Mouse (Mus musculus): ENCODE measurements around the gene Scube1. TPM values are rescaled to one million over a fixed set of nuclear protein-coding genes. Genes with fewer than 3 reads are reported as not detected.

The Scube1 gene
- total RNA-seq (2014; rRNA removed): 28.1 and 33.5 TPM in 2 replicates
- polyA plus RNA-seq (2015; fragmentation: Nextera tagmentation; extraction: Ambion mirVana): 9.7 and 12.0 TPM in 2 replicates

DNA sequence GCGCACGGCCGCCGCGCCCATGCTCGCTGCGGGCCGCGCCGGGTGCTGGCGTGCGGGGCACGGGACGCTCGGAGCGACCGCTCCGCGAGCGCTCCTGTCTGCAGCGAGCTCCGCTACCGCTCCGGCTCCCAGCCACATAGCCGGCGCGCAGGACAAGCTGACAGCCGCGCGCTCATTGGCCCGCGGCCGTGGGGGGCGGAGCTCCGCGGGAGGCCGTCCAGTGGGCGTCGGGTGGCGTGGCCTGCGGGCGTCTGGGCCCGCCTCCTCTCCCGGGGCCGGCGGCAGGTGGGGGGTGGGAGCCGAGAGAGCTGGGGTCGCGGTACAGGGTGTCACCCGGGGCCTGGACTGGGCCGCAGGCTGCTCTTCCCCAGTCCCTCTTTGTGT is at the start of gene Scube1:
Gene Scube1 (minus strand): TSS at position 136 of the 384 bp plus-strand sequence.
- Histone ChIP-seq H3K4me2 (ENCODE audit: low read depth) (peak within 1 kb of the TSS; percentile 79), H3K27ac (ENCODE audit: low read depth, low read length) (peak within 1 kb of the TSS; percentile 50; the same call in 1 of the 2 replicates), H3K9me3 (ENCODE audit: low read length) (no peaks in the 10 kb centered on the region), H3K4me1 (ENCODE audit: insufficient read depth) (peaks cover 3% of the 10 kb centered on the region; the same call in 1 of the 2 replicates), H3K9ac (peak within 1 kb of the TSS; percentile 62), H3K36me3 (ENCODE audit: insufficient read depth) (peaks cover 7% of the 10 kb centered on the region; the same call in 1 of the 2 replicates), H3K4me3 (ENCODE audit: low read depth, low read length) (peak within 1 kb of the TSS; percentile 62), H3K27me3 (ENCODE audit: insufficient read depth, low read length) (0 out of 2 replicates have a peak, but pooled peaks cover 4% of the 10 kb centered on the region)
- no peak for TF ChIP-seq CTCF (IDR thresholded peaks at IDR 0.05; ENCODE audit: low read depth)
- ATAC-seq (peak; percentile 96), DNase-seq (peak; percentile 94)
- WGBS: 3% methylated on average over 40 of the region's 51 CpGs

DNA sequence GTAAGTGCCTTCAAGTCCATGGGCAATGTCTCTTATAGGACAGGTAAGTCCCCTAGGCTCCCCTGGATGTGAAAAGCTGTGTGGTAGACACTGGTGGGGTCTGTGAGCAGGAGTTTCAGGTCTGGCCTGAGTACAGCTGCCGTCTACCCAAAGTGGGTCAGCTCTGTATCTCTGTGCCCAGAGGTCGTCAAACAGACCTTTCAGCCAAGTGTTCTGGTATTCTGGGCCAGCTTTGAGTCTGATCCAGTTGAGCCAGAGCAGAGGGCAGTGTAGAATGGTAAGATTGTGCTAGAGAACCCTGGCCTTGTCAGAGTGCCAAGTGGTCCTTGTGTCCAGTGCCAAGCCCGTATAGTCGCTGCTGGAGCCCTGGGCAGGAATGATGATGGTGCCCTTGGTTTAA is 48.1 kb upstream of the Scube1 start:
- no peak overlapping the region for H3K9ac ChIP-seq
- H3K27ac ChIP-seq (ENCODE audit: low read depth, low read length): no peak overlapping the region
- no peaks in the 10 kb centered on the region for H3K36me3 ChIP-seq (ENCODE audit: insufficient read depth)
- no peak overlapping the region for H3K4me2 ChIP-seq (ENCODE audit: low read depth)
- no peak for TF ChIP-seq CTCF (IDR thresholded peaks at IDR 0.05; ENCODE audit: low read depth)
- no peak overlapping the region for H3K4me3 ChIP-seq (ENCODE audit: low read depth, low read length)
- no peaks in the 10 kb centered on the region for H3K9me3 ChIP-seq (ENCODE audit: low read length)
- no peaks in the 10 kb centered on the region for H3K27me3 ChIP-seq (ENCODE audit: insufficient read depth, low read length)
- peaks cover 19% of the 10 kb centered on the region for H3K4me1 ChIP-seq (ENCODE audit: insufficient read depth)
- ATAC-seq (peak; percentile 38), DNase-seq (no peak)
- WGBS: 62% methylated on average over 4 of the region's 4 CpGs

DNA sequence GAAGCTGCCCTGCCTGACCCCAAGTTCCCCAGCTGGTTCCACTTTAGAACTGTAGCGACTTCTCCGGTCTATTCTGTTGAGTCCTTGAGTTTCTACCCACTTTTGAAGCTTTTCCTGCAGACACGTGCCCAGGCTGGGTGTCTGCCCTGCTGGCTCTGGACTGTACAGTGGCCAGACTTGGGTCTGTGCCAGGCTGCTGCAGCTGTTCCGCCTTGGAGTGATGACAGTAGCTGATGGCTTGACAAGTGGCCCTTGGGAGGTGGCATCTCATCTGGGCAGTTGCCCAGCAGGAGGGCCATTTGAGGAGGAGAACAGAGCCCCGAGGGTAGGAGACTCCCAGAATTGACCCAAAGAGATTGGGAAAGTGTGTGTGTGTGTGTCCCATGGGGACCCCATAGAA is 47.6 kb upstream of the Scube1 start:
- ATAC-seq (peak; percentile 21), DNase-seq (no peak)
- Histone ChIP-seq H3K4me2 (ENCODE audit: low read depth) (no peak overlapping the region), H3K27me3 (ENCODE audit: insufficient read depth, low read length) (no peaks in the 10 kb centered on the region), H3K9me3 (ENCODE audit: low read length) (no peaks in the 10 kb centered on the region), H3K27ac (ENCODE audit: low read depth, low read length) (no peak overlapping the region), H3K4me1 (ENCODE audit: insufficient read depth) (peaks cover 19% of the 10 kb centered on the region), H3K9ac (no peak overlapping the region), H3K36me3 (ENCODE audit: insufficient read depth) (no peaks in the 10 kb centered on the region; the same call in 1 of the 2 replicates), H3K4me3 (ENCODE audit: low read depth, low read length) (no peak overlapping the region)
- 37% methylated on average over 5 of the region's 5 CpGs for WGBS
- no peak for TF ChIP-seq CTCF (IDR thresholded peaks at IDR 0.05; ENCODE audit: low read depth)

DNA sequence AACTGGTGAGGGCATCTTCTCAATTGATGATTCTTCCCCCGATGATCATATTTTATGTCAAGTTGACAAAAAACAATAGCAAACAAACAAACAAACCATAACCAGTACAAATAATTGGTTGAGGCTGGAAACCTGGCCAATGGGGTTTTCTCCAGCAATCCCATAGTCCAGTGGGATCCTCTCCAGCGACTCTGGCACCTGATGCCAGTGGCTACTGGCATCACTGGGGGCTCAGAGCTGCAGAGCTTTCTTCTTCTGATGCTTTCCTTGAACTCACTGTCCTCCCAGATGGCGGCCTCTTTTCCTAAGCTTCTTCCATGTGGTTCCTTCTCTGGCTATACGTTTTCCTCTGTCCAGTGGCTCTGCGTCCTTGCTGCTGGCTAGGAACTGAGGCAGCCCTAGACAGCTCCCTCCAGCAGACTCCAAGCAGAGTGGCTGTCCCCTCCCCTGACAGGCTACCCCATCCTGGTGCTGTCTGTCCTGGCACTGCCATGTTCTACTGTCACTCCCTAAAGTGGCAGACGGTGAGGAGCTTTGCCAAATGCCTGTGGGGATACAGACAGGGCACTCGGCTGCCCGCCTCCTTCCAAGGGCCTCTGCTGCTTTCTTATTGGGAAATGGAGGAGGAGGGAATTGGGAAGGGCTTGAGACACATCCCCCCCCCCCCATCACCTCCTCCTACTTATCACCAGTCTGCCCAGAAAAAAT is 46.7 kb upstream of the Scube1 start:
- H3K9me3 ChIP-seq (ENCODE audit: low read length): no peaks in the 10 kb centered on the region
- H3K4me2 ChIP-seq (ENCODE audit: low read depth): no peak overlapping the region
- peak overlapping the region; percentile 52; the same call in 1 of the 2 replicates for H3K27ac ChIP-seq (ENCODE audit: low read depth, low read length)
- DNase-seq (peak; percentile 79), ATAC-seq (peak; percentile 80)
- no peak overlapping the region for H3K4me3 ChIP-seq (ENCODE audit: low read depth, low read length)
- no peak overlapping the region for H3K9ac ChIP-seq
- no peak for TF ChIP-seq CTCF (IDR thresholded peaks at IDR 0.05; ENCODE audit: low read depth)
- 50% methylated on average over 8 of the region's 8 CpGs for WGBS
- peaks cover 19% of the 10 kb centered on the region for H3K4me1 ChIP-seq (ENCODE audit: insufficient read depth)
- no peaks in the 10 kb centered on the region; the same call in 1 of the 2 replicates for H3K36me3 ChIP-seq (ENCODE audit: insufficient read depth)
- H3K27me3 ChIP-seq (ENCODE audit: insufficient read depth, low read length): no peaks in the 10 kb centered on the region

DNA sequence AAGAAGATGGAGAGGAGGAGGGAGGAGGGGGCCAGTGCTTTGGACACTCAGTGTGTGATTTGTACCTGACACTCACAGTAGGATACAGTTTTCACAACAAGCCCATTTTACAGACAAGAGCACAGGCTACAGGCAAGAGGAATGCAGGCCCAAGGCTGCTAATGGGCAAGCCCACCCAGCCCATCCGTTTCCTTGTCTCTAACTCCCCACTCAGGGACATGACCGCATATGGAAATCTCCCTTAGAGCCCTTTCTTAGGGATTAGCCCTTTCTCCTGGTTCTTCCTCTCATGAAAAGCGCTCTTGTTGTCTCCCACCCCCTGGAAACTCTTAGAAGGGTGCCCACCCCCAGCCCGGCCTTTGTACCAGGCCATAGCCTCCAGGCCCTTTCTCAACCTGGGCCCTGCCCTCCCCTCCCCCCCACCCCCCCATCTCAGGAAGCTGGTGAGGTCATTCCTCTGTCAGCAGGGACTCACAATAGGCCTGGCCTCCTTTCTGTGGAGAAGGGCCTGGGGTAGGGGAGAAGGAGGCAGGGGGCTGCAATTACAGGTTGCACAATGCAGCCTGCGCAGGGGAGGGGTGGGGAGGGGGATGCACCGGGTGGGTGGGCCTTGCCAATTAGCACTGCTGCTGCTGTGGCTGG is 40.7 kb upstream of the Scube1 start:
- Histone ChIP-seq H3K9me3 (ENCODE audit: low read length) (no peaks in the 10 kb centered on the region), H3K27ac (ENCODE audit: low read depth, low read length) (no peak overlapping the region), H3K4me3 (ENCODE audit: low read depth, low read length) (no peak overlapping the region), H3K27me3 (ENCODE audit: insufficient read depth, low read length) (no peaks in the 10 kb centered on the region), H3K9ac (no peak overlapping the region), H3K36me3 (ENCODE audit: insufficient read depth) (no peaks in the 10 kb centered on the region; the same call in 1 of the 2 replicates), H3K4me2 (ENCODE audit: low read depth) (no peak overlapping the region), H3K4me1 (ENCODE audit: insufficient read depth) (no peaks in the 10 kb centered on the region)
- ATAC-seq (0 out of 2 replicates have a peak, but pooled peaks have one; percentile 49), DNase-seq (no peak)
- TF ChIP-seq CTCF (IDR thresholded peaks at IDR 0.05; ENCODE audit: low read depth): no peak
- 15% methylated on average over 6 of the region's 6 CpGs for WGBS

DNA sequence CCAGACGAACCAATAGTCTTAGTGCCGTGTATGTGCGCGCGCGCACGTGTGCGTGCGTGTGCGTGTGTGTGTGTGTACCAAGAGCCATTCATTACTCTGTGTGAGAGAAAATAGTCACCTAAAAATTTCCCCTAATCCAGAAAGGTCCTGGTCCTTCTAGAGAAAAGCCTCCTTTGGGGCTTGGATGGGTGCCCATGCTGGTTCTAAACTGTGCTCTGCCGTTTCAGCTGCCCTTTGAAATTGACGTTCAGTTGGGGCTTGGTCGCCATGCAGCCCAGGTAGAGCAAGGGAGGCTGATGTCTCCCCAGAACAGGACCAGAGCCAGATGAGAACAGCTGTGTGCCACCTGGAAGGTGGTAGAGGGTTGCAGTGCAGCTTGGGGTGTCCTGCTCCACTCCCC is 36.7 kb upstream of the Scube1 start:
- WGBS: 78% methylated on average over 13 of the region's 13 CpGs

DNA sequence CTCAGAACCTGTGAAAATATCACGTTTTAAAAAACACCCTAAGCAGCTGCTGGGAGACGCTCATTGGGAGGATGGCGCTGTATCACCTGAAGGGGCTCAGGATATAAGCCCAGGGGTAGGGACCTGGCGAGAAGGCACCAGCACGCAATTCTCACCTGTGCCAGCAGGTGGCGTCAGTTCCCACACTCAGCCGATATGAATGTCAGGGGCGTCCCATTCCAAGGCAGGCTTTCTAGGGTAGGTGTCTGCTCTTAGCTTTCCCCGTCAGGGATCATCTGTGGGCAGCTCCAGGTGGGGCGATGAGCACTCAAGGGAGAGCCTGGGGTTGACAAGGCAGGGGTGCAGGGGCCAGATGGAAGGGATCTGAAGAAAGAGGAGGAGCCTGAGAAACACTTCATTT is 35.9 kb upstream of the Scube1 start:
- no peaks in the 10 kb centered on the region for H3K9me3 ChIP-seq (ENCODE audit: low read length)
- H3K27me3 ChIP-seq (ENCODE audit: insufficient read depth, low read length): no peaks in the 10 kb centered on the region

More for the DNA sequence above, 36.7 kb upstream of the Scube1 start:
- H3K9me3 ChIP-seq (ENCODE audit: low read length): no peaks in the 10 kb centered on the region
- no peak overlapping the region for H3K4me3 ChIP-seq (ENCODE audit: low read depth, low read length)
- peak overlapping the region; percentile 15; the same call in 1 of the 2 replicates for H3K27ac ChIP-seq (ENCODE audit: low read depth, low read length)
- H3K9ac ChIP-seq: peak overlapping the region; percentile 14; the same call in 1 of the 2 replicates
- no peak for TF ChIP-seq CTCF (IDR thresholded peaks at IDR 0.05; ENCODE audit: low read depth)
- DNase-seq (peak; percentile 32), ATAC-seq (no peak)
- H3K27me3 ChIP-seq (ENCODE audit: insufficient read depth, low read length): no peaks in the 10 kb centered on the region
- no peaks in the 10 kb centered on the region for H3K36me3 ChIP-seq (ENCODE audit: insufficient read depth)
- H3K4me1 ChIP-seq (ENCODE audit: insufficient read depth): no peaks in the 10 kb centered on the region
- H3K4me2 ChIP-seq (ENCODE audit: low read depth): no peak overlapping the region

More for the DNA sequence above, 35.9 kb upstream of the Scube1 start:
- Histone ChIP-seq H3K4me2 (ENCODE audit: low read depth) (no peak overlapping the region), H3K9ac (no peak overlapping the region), H3K4me3 (ENCODE audit: low read depth, low read length) (no peak overlapping the region), H3K4me1 (ENCODE audit: insufficient read depth) (no peaks in the 10 kb centered on the region), H3K27ac (ENCODE audit: low read depth, low read length) (no peak overlapping the region), H3K36me3 (ENCODE audit: insufficient read depth) (no peaks in the 10 kb centered on the region)
- peak; percentile 83 for DNase-seq
- peak; percentile 76 for ATAC-seq
- TF ChIP-seq CTCF (IDR thresholded peaks at IDR 0.05; ENCODE audit: low read depth): peak; percentile 94
- WGBS: 6% methylated on average over 10 of the region's 10 CpGs

Measured in forebrain, postnatal 0 days (tissue).